In genomic region chr12:45942402-45942801, GRCm38 (mm10) we compare ENCODE assay signal across 19 mouse cellular contexts.
DNase-seq lines count a peak whose midpoint lies in the region; TF ChIP-seq lines count a peak whose summit lies in the region.
"Had no signal": no experiment of that assay in that cellular context is flagged by ENCODE, and none has a peak within 500 bp of the region (broad histone marks: within the 10 kb centered on the region; RNA-seq: fewer than 3 reads in every experiment).

No protein-coding gene starts in this region.

- TF ChIP-seq CTCF in left cerebral cortex, adult 2 months (IDR thresholded peaks at IDR 0.05) = no peak

- DNase-seq in left cerebral cortex, adult 2 months (ENCODE audit: extremely low spot score in 1 of 2, low spot score in 2 of 2) = no peak
- no peak for DNase-seq in left cerebral cortex, postnatal 10 days (ENCODE audit: extremely low spot score in 1 of 2, low spot score in 2 of 2)
- peak; percentile 80 for DNase-seq in brain, adult 2 months (ENCODE audit: low read depth, low spot score)
- DNase-seq in telencephalon, adult 2 months (ENCODE audit: low read depth, low spot score) = peak; percentile 67
- no peak for DNase-seq in cerebellum, postnatal 4 days (ENCODE audit: low spot score in 2 of 2)
- DNase-seq: adrenal gland, adult 2 months; adrenal gland, postnatal 10 days; adrenal gland, postnatal 25 days; cerebellum, adult 11-12 months; cerebellum, adult 2 months; cerebellum, adult 9-10 months; cerebellum, postnatal 10 days; cerebellum, postnatal 25 days; embryo, embryonic 11 days had no signal

- H3K27ac ChIP-seq in left cerebral cortex, adult 2 months = peak overlapping the region; percentile 72
- H3K27ac ChIP-seq: embryonic facial prominence, embryonic 13.5 days; embryonic facial prominence, embryonic 15.5 days; forebrain, embryonic 10.5 days; forebrain, embryonic 12.5 days had no signal

- intact Hi-C loops in left cerebral cortex, adult 2 months (cut with DNase I) = loop anchor here (5.0 kb wide), 1 partner anchor 385 kb away; no protein-coding TSS in a partner anchor
- intact Hi-C loops in left cerebral cortex, postnatal 10 days (cut with DNase I) = no loop called here

- H3K4me3 ChIP-seq in left cerebral cortex, adult 2 months = no peak overlapping the region
- H3K4me3 ChIP-seq: embryonic facial prominence, embryonic 13.5 days; embryonic facial prominence, embryonic 15.5 days; erythroblast, embryonic 14.5 days; forebrain, embryonic 10.5 days; forebrain, embryonic 12.5 days had no signal

Comparison
In these comparisons a context has a peak if more than half of its experiments do, and no peak if none do; other contexts are left out.
1. DNase-seq: peak in brain, adult 2 months (single experiment) and telencephalon, adult 2 months (single experiment); none in left cerebral cortex, adult 2 months (0 of 2), left cerebral cortex, postnatal 10 days (0 of 2) and cerebellum, postnatal 4 days (0 of 2).